Mouse (Mus musculus) myocyte (in vitro differentiated cells): Measurements from ENCODE around the gene Tiam1. TPM values are rescaled to one million over a fixed set of nuclear protein-coding genes. Genes with fewer than 3 reads are reported as not detected.

Experiments
- H3K27me3 ChIP-seq: one replicate; pipeline ENCODE4 v1.6.1; 2011; ENCODE audit not compliant: control insufficient read depth, insufficient read depth, insufficient read length
- H3K36me3 ChIP-seq: one replicate; pipeline ENCODE4 v1.6.1; 2011; ENCODE audit not compliant: control insufficient read depth, insufficient read depth
- H3K4me2 ChIP-seq: one replicate; pipeline ENCODE4 v1.6.1; 2011; ENCODE audit warnings: low read depth, control low read depth
- H3K4me3 ChIP-seq: one replicate; pipeline ENCODE4 v1.5.1; 2011; ENCODE audit warnings: mild to moderate bottlenecking, control low read depth, moderate library complexity
- H3K79me2 ChIP-seq: one replicate; pipeline ENCODE4 v1.6.1; 2011; ENCODE audit not compliant: control insufficient read depth, insufficient read depth
- H3ac ChIP-seq: one replicate; pipeline ENCODE4 v1.6.1; 2011; ENCODE audit not compliant: control insufficient read depth, insufficient read length
- CEBPB ChIP-seq: IDR thresholded peaks from 2 replicates; pipeline ENCODE4 v1.6.1; 2011; ENCODE audit warnings: mild to moderate bottlenecking, moderate library complexity; ENCODE audit not compliant: poor library complexity, insufficient read depth, severe bottlenecking
- E2F4 ChIP-seq: IDR thresholded peaks from one replicate; pipeline ENCODE4 v1.6.1; 2011; ENCODE audit warnings: mild to moderate bottlenecking, control low read depth, moderate library complexity; ENCODE audit not compliant: insufficient read depth
- MAX ChIP-seq: IDR thresholded peaks from one replicate; pipeline ENCODE4 v1.6.1; 2011; ENCODE audit warnings: low read depth, mild to moderate bottlenecking, control low read depth
- MYOD1 ChIP-seq, 3 experiments: IDR thresholded peaks; one replicate each; pipeline ENCODE4 v1.6.1; 2011; ENCODE audit warnings: control low read depth in 2 of 3, low read depth in 2 of 3, mild to moderate bottlenecking in 2 of 3, moderate library complexity in 1 of 3; ENCODE audit not compliant: insufficient read length in 2 of 3, control insufficient read depth in 1 of 3
- MYOG ChIP-seq, 3 experiments: IDR thresholded peaks; one replicate each; pipeline ENCODE4 v1.6.1; 2011; ENCODE audit warnings: control low read depth in 2 of 3, low read depth in 2 of 3, mild to moderate bottlenecking in 2 of 3; ENCODE audit not compliant: insufficient read length in 2 of 3, control insufficient read depth in 1 of 3, insufficient read depth in 1 of 3
- POLR2A ChIP-seq: IDR thresholded peaks from one replicate; pipeline ENCODE4 v1.6.1; 2011; ENCODE audit warnings: low read depth, mild to moderate bottlenecking, control low read depth, moderate library complexity; ENCODE audit not compliant: insufficient read length
- POLR2AphosphoS2 ChIP-seq: IDR thresholded peaks from one replicate; pipeline ENCODE4 v1.6.1; 2011; ENCODE audit warnings: low read depth, control low read depth; ENCODE audit not compliant: insufficient read length
- REST ChIP-seq: IDR thresholded peaks from one replicate; pipeline ENCODE4 v1.6.1; 2011; ENCODE audit warnings: mild to moderate bottlenecking, control low read depth, moderate library complexity; ENCODE audit not compliant: insufficient read depth, insufficient read length
- SRF ChIP-seq: IDR thresholded peaks from one replicate; pipeline ENCODE4 v1.6.1; 2011; ENCODE audit warnings: low read depth; ENCODE audit not compliant: control insufficient read depth, insufficient read length
- TCF12 ChIP-seq: IDR thresholded peaks from one replicate; pipeline ENCODE4 v1.6.1; 2011; ENCODE audit warnings: mild to moderate bottlenecking, control low read depth; ENCODE audit not compliant: poor library complexity, insufficient read depth, severe bottlenecking
- TCF3 ChIP-seq: IDR thresholded peaks from one replicate; pipeline ENCODE4 v1.6.1; 2011; ENCODE audit warnings: low read depth, control low read depth; ENCODE audit not compliant: insufficient read length
- USF1 ChIP-seq: IDR thresholded peaks from one replicate; pipeline ENCODE4 v1.6.1; 2011; ENCODE audit warnings: low read depth, mild to moderate bottlenecking, control low read depth, moderate library complexity
- polyA plus RNA-seq: library from polyadenylated mRNA; unstranded; fragments of >200 nt; fragmentation: generic; extraction: Trizol; gene quantifications from one replicate; pipeline ENCODE4 v1.2.1, GENCODE M21; 2012; ENCODE audit warnings: missing spikeins

Tiam1 gene
- polyA plus RNA-seq, 1 experiment: 2.2 TPM

GRCm38 (mm10) chr16:89810398-89810797 is 333.2 kb downstream of the Tiam1 start:
- Histone ChIP-seq H3K27me3 (no peaks in the 10 kb centered on the region), H3K4me2 (no peak overlapping the region), H3K79me2 (no peaks in the 10 kb centered on the region), H3K4me3 (no peak overlapping the region), H3K36me3 (no peaks in the 10 kb centered on the region), H3ac (no peak overlapping the region)
- no peak for TF ChIP-seq CEBPB
- TF ChIP-seq MYOD1 (IDR thresholded peaks at IDR 0.05; ENCODE audit: control insufficient read depth in 1 of 3, insufficient read length in 2 of 3, low read depth in 2 of 3): no peak
- no peak for TF ChIP-seq SRF
- no peak for TF ChIP-seq TCF12
- no peak for TF ChIP-seq MAX
- TF ChIP-seq E2F4: no peak
- TF ChIP-seq USF1: no peak
- no peak for TF ChIP-seq POLR2A
- TF ChIP-seq POLR2AphosphoS2: no peak

GRCm38 (mm10) chr16:89808168-89808567 is 335.4 kb downstream of the Tiam1 start:
- H3K27me3 ChIP-seq: no peaks in the 10 kb centered on the region
- no peak for TF ChIP-seq MYOD1 (IDR thresholded peaks at IDR 0.05; ENCODE audit: control insufficient read depth in 1 of 3, insufficient read length in 2 of 3, low read depth in 2 of 3)
- TF ChIP-seq POLR2A: no peak
- no peak for TF ChIP-seq SRF
- no peak for TF ChIP-seq CEBPB
- no peak for TF ChIP-seq REST
- TF ChIP-seq E2F4: no peak
- no peak for TF ChIP-seq POLR2AphosphoS2
- TF ChIP-seq TCF12: no peak
- TF ChIP-seq MAX: no peak
- no peak for TF ChIP-seq TCF3
- no peak for TF ChIP-seq USF1
- no peak for TF ChIP-seq MYOG (IDR thresholded peaks at IDR 0.05; ENCODE audit: control insufficient read depth in 1 of 3, insufficient read depth in 1 of 3, insufficient read length in 2 of 3, low read depth in 2 of 3)
- H3K4me3 ChIP-seq: no peak overlapping the region
- no peaks in the 10 kb centered on the region for H3K36me3 ChIP-seq
- H3K79me2 ChIP-seq: no peaks in the 10 kb centered on the region
- no peak overlapping the region for H3K4me2 ChIP-seq
- no peak overlapping the region for H3ac ChIP-seq

- Histone ChIP-seq H3K4me2 (no peak overlapping the region), H3K4me3 (no peak overlapping the region), H3K27me3 (no peaks in the 10 kb centered on the region), H3K36me3 (no peaks in the 10 kb centered on the region), H3ac (no peak overlapping the region), H3K79me2 (no peaks in the 10 kb centered on the region)
- no peak for TF ChIP-seq MAX
- TF ChIP-seq MYOD1 (IDR thresholded peaks at IDR 0.05; ENCODE audit: control insufficient read depth in 1 of 3, insufficient read length in 2 of 3, low read depth in 2 of 3): no peak
- no peak for TF ChIP-seq SRF
- TF ChIP-seq REST: no peak
- TF ChIP-seq CEBPB: no peak
- no peak for TF ChIP-seq POLR2AphosphoS2
These were observed 337.6 kb downstream of the Tiam1 start for GRCm38 (mm10) chr16:89805946-89806345.

GRCm38 (mm10) chr16:89805210-89805609 is 338.4 kb downstream of the Tiam1 start:
- Histone ChIP-seq H3K79me2 (no peaks in the 10 kb centered on the region), H3K27me3 (no peaks in the 10 kb centered on the region), H3K4me2 (no peak overlapping the region), H3ac (no peak overlapping the region), H3K36me3 (no peaks in the 10 kb centered on the region), H3K4me3 (no peak overlapping the region)
- TF ChIP-seq CEBPB: no peak
- no peak for TF ChIP-seq TCF3
- TF ChIP-seq MAX: no peak
- TF ChIP-seq POLR2A: no peak
- no peak for TF ChIP-seq SRF
- no peak for TF ChIP-seq USF1
- no peak for TF ChIP-seq E2F4
- TF ChIP-seq POLR2AphosphoS2: no peak
- no peak for TF ChIP-seq MYOD1 (IDR thresholded peaks at IDR 0.05; ENCODE audit: control insufficient read depth in 1 of 3, insufficient read length in 2 of 3, low read depth in 2 of 3)

GRCm38 (mm10) chr16:89801493-89801892 is 342.1 kb downstream of the Tiam1 start:
- Histone ChIP-seq H3K36me3 (no peaks in the 10 kb centered on the region), H3K27me3 (no peaks in the 10 kb centered on the region), H3ac (no peak overlapping the region), H3K4me2 (no peak overlapping the region), H3K4me3 (no peak overlapping the region), H3K79me2 (no peaks in the 10 kb centered on the region)
- no peak for TF ChIP-seq TCF3
- TF ChIP-seq REST: no peak
- TF ChIP-seq POLR2A: no peak
- TF ChIP-seq E2F4: no peak
- no peak for TF ChIP-seq MYOG (IDR thresholded peaks at IDR 0.05; ENCODE audit: control insufficient read depth in 1 of 3, insufficient read depth in 1 of 3, insufficient read length in 2 of 3, low read depth in 2 of 3)
- no peak for TF ChIP-seq MAX
- no peak for TF ChIP-seq TCF12
- no peak for TF ChIP-seq SRF
